Comparison of ENCODE assay signal across 18 mouse cellular contexts in genomic region chr8:50592899-50593454, GRCm38 (mm10).
DNase-seq lines count a peak whose midpoint lies in the region; ATAC-seq and TF ChIP-seq lines count a peak whose summit lies in the region.
"Had no signal": no experiment of that assay in that cellular context is flagged by ENCODE, and none has a peak within 500 bp of the region (broad histone marks: within the 10 kb centered on the region; RNA-seq: fewer than 3 reads in every experiment).

No protein-coding gene starts in this region.

- H3K36me3 ChIP-seq in forebrain, embryonic 12.5 days (replicated peaks) = no peaks in the 10 kb centered on the region
- H3K36me3 ChIP-seq in forebrain, embryonic 16.5 days (ENCODE audit: control insufficient read depth, insufficient read depth) = no peaks in the 10 kb centered on the region
- no peaks in the 10 kb centered on the region for H3K36me3 ChIP-seq in hindbrain, embryonic 13.5 days
- no peaks in the 10 kb centered on the region for H3K36me3 ChIP-seq in hindbrain, postnatal 0 days (ENCODE audit: insufficient read depth, low read length)
- no peaks in the 10 kb centered on the region for H3K36me3 ChIP-seq in midbrain, embryonic 15.5 days (replicated peaks)
- H3K36me3 ChIP-seq in midbrain, embryonic 10.5 days = no peaks in the 10 kb centered on the region
- H3K36me3 ChIP-seq in hindbrain, embryonic 14.5 days (replicated peaks; ENCODE audit: control insufficient read depth, insufficient read depth) = no peaks in the 10 kb centered on the region
- H3K36me3 ChIP-seq: embryonic facial prominence, embryonic 13.5 days; heart, embryonic 13.5 days; intestine, embryonic 15.5 days had no signal

- no peak overlapping the region for H3K9ac ChIP-seq in forebrain, embryonic 12.5 days
- no peak overlapping the region for H3K9ac ChIP-seq in forebrain, embryonic 16.5 days (replicated peaks; ENCODE audit: low read depth, low read length)
- H3K9ac ChIP-seq in hindbrain, embryonic 13.5 days = no peak overlapping the region
- H3K9ac ChIP-seq in hindbrain, postnatal 0 days (replicated peaks; ENCODE audit: low read length) = no peak overlapping the region
- H3K9ac ChIP-seq in midbrain, embryonic 15.5 days = no peak overlapping the region
- no peak overlapping the region for H3K9ac ChIP-seq in hindbrain, embryonic 14.5 days
- H3K9ac ChIP-seq: embryonic facial prominence, embryonic 13.5 days; heart, embryonic 13.5 days; intestine, embryonic 15.5 days had no signal

- no peak for DNase-seq in hindbrain, postnatal 0 days (ENCODE audit: low spot score)
- no peak for DNase-seq in midbrain, embryonic 10.5 days (ENCODE audit: low spot score)
- no peak for DNase-seq in hindbrain, embryonic 14.5 days (ENCODE audit: low spot score)
- no peak for DNase-seq in heart, adult 8-10 months (ENCODE audit: low spot score)
- DNase-seq: adrenal gland, postnatal 10 days; cerebellum, adult 18-20 months; cerebellum, adult 9-11 months; cerebellum, postnatal 36 days; gastrocnemius, adult 2 months; gastrocnemius, postnatal 25 days; heart, postnatal 36 days had no signal

- H3K27ac ChIP-seq in forebrain, embryonic 12.5 days = no peak overlapping the region
- H3K27ac ChIP-seq in forebrain, embryonic 16.5 days (ENCODE audit: low read length) = no peak overlapping the region
- H3K27ac ChIP-seq in hindbrain, embryonic 13.5 days = no peak overlapping the region
- H3K27ac ChIP-seq in hindbrain, postnatal 0 days = no peak overlapping the region
- no peak overlapping the region for H3K27ac ChIP-seq in midbrain, embryonic 15.5 days
- H3K27ac ChIP-seq in midbrain, embryonic 10.5 days (replicated peaks) = no peak overlapping the region
- H3K27ac ChIP-seq in hindbrain, embryonic 14.5 days = no peak overlapping the region
- H3K27ac ChIP-seq: embryonic facial prominence, embryonic 13.5 days; gastrocnemius, adult 2 months; heart, embryonic 13.5 days; intestine, embryonic 15.5 days had no signal

- WGBS in forebrain, embryonic 12.5 days = 66% methylated on average over 2 of the region's 2 CpGs
- WGBS in forebrain, embryonic 16.5 days = 66% methylated on average over 2 of the region's 2 CpGs
- 66% methylated on average over 2 of the region's 2 CpGs for WGBS in hindbrain, embryonic 13.5 days
- 54% methylated on average over 2 of the region's 2 CpGs for WGBS in hindbrain, postnatal 0 days
- WGBS in midbrain, embryonic 15.5 days = 66% methylated on average over 2 of the region's 2 CpGs
- 82% methylated on average over 2 of the region's 2 CpGs for WGBS in midbrain, embryonic 10.5 days
- 58% methylated on average over 2 of the region's 2 CpGs for WGBS in hindbrain, embryonic 14.5 days

- no peak overlapping the region for H3K4me2 ChIP-seq in forebrain, embryonic 12.5 days
- H3K4me2 ChIP-seq in forebrain, embryonic 16.5 days (ENCODE audit: low read length) = no peak overlapping the region
- H3K4me2 ChIP-seq in hindbrain, embryonic 13.5 days = no peak overlapping the region
- no peak overlapping the region for H3K4me2 ChIP-seq in hindbrain, postnatal 0 days (ENCODE audit: low read depth, low read length)
- no peak overlapping the region for H3K4me2 ChIP-seq in midbrain, embryonic 15.5 days
- no peak overlapping the region for H3K4me2 ChIP-seq in hindbrain, embryonic 14.5 days (replicated peaks)
- H3K4me2 ChIP-seq: embryonic facial prominence, embryonic 13.5 days; heart, embryonic 13.5 days; intestine, embryonic 15.5 days had no signal

- peak; percentile 49; the same call in 1 of the 2 replicates for ATAC-seq in forebrain, embryonic 12.5 days (ENCODE audit: low FRiP score)
- ATAC-seq in forebrain, embryonic 16.5 days = no peak
- ATAC-seq in hindbrain, embryonic 13.5 days (ENCODE audit: low FRiP score) = peak; percentile 73
- ATAC-seq in hindbrain, postnatal 0 days = no peak
- 0 out of 2 replicates have a peak, but pooled peaks have one; percentile 48 for ATAC-seq in midbrain, embryonic 15.5 days (replicated peaks)
- ATAC-seq in hindbrain, embryonic 14.5 days (ENCODE audit: low FRiP score) = peak; percentile 62; the same call in 1 of the 2 replicates
- ATAC-seq: intestine, embryonic 15.5 days had no signal

- no peak overlapping the region for H3K4me3 ChIP-seq in forebrain, embryonic 12.5 days (replicated peaks)
- H3K4me3 ChIP-seq in forebrain, embryonic 16.5 days (replicated peaks; ENCODE audit: low read length) = no peak overlapping the region
- no peak overlapping the region for H3K4me3 ChIP-seq in hindbrain, embryonic 13.5 days
- no peak overlapping the region for H3K4me3 ChIP-seq in hindbrain, postnatal 0 days (ENCODE audit: low read length)
- no peak overlapping the region for H3K4me3 ChIP-seq in midbrain, embryonic 15.5 days
- H3K4me3 ChIP-seq in midbrain, embryonic 10.5 days = no peak overlapping the region
- H3K4me3 ChIP-seq in hindbrain, embryonic 14.5 days (replicated peaks; ENCODE audit: low read length) = no peak overlapping the region
- H3K4me3 ChIP-seq: embryonic facial prominence, embryonic 13.5 days; gastrocnemius, adult 2 months; heart, embryonic 13.5 days; intestine, embryonic 15.5 days had no signal

- no peak for TF ChIP-seq CTCF in hindbrain, postnatal 0 days (IDR thresholded peaks at IDR 0.05; ENCODE audit: low read depth)

- H3K9me3 ChIP-seq in forebrain, embryonic 12.5 days = no peaks in the 10 kb centered on the region
- no peaks in the 10 kb centered on the region for H3K9me3 ChIP-seq in forebrain, embryonic 16.5 days (ENCODE audit: control insufficient read depth, low read length)
- no peaks in the 10 kb centered on the region for H3K9me3 ChIP-seq in hindbrain, embryonic 13.5 days
- H3K9me3 ChIP-seq in hindbrain, postnatal 0 days (ENCODE audit: low read length) = no peaks in the 10 kb centered on the region
- no peaks in the 10 kb centered on the region for H3K9me3 ChIP-seq in midbrain, embryonic 15.5 days
- H3K9me3 ChIP-seq in midbrain, embryonic 10.5 days (replicated peaks) = no peaks in the 10 kb centered on the region
- no peaks in the 10 kb centered on the region for H3K9me3 ChIP-seq in hindbrain, embryonic 14.5 days (ENCODE audit: control insufficient read depth, low read length)
- H3K9me3 ChIP-seq: embryonic facial prominence, embryonic 13.5 days; heart, embryonic 13.5 days; intestine, embryonic 15.5 days had no signal

- H3K4me1 ChIP-seq in forebrain, embryonic 12.5 days = no peaks in the 10 kb centered on the region
- H3K4me1 ChIP-seq in forebrain, embryonic 16.5 days (replicated peaks; ENCODE audit: control insufficient read depth, insufficient read depth, low read length) = no peaks in the 10 kb centered on the region
- no peaks in the 10 kb centered on the region for H3K4me1 ChIP-seq in hindbrain, embryonic 13.5 days (replicated peaks)
- no peaks in the 10 kb centered on the region for H3K4me1 ChIP-seq in hindbrain, postnatal 0 days (ENCODE audit: insufficient read depth, low read length)
- no peaks in the 10 kb centered on the region for H3K4me1 ChIP-seq in midbrain, embryonic 15.5 days
- no peaks in the 10 kb centered on the region for H3K4me1 ChIP-seq in midbrain, embryonic 10.5 days
- H3K4me1 ChIP-seq in hindbrain, embryonic 14.5 days (replicated peaks; ENCODE audit: control insufficient read depth, insufficient read depth, low read length) = no peaks in the 10 kb centered on the region
- H3K4me1 ChIP-seq: embryonic facial prominence, embryonic 13.5 days; heart, embryonic 13.5 days; intestine, embryonic 15.5 days had no signal

- no peaks in the 10 kb centered on the region for H3K27me3 ChIP-seq in forebrain, embryonic 12.5 days
- no peaks in the 10 kb centered on the region for H3K27me3 ChIP-seq in forebrain, embryonic 16.5 days (replicated peaks; ENCODE audit: control insufficient read depth, insufficient read depth, low read length)
- no peaks in the 10 kb centered on the region for H3K27me3 ChIP-seq in hindbrain, embryonic 13.5 days
- H3K27me3 ChIP-seq in hindbrain, postnatal 0 days (ENCODE audit: insufficient read depth, low read length) = no peaks in the 10 kb centered on the region
- H3K27me3 ChIP-seq in midbrain, embryonic 15.5 days (replicated peaks) = no peaks in the 10 kb centered on the region
- no peaks in the 10 kb centered on the region for H3K27me3 ChIP-seq in midbrain, embryonic 10.5 days (ENCODE audit: low read depth, poor library complexity, severe bottlenecking)
- no peaks in the 10 kb centered on the region for H3K27me3 ChIP-seq in hindbrain, embryonic 14.5 days (ENCODE audit: control insufficient read depth, insufficient read depth, low read length)
- H3K27me3 ChIP-seq: embryonic facial prominence, embryonic 13.5 days; heart, embryonic 13.5 days; intestine, embryonic 15.5 days had no signal

Comparison
In these comparisons a context has a peak if more than half of its experiments do, and no peak if none do; other contexts are left out.
1. ATAC-seq: peak in forebrain, embryonic 12.5 days (single experiment), hindbrain, embryonic 13.5 days (single experiment), midbrain, embryonic 15.5 days (single experiment) and hindbrain, embryonic 14.5 days (single experiment); none in forebrain, embryonic 16.5 days (single experiment) and hindbrain, postnatal 0 days (single experiment).